In the genomic region with DNA sequence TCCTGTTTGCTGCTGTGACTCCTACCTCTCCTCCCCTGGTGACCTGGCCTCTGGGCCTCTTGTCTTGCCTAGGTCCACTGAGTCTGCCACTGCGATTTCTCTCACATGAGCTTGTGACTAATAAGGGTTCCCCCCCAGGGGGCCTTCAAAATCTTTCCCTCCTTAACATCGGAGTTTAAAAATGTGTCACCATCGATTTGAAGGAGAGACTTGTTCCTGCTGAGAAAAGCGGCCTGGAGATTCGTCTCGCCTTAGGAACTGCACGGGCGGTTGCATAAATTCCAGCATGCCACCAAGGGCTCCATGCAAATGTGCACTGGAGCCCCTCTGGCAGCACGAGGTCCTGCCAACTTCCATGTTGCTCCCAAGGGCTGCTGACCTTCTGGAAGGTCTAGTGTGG, we compare ENCODE assay signal across 12 mouse cellular contexts.
"Had no signal": no experiment of that assay in that cellular context is flagged by ENCODE, and none has a peak within 500 bp of the region (broad histone marks: within the 10 kb centered on the region; RNA-seq: fewer than 3 reads in every experiment).

No protein-coding gene starts in this region.

- H3K36me3 ChIP-seq: limb, embryonic 12.5 days; neural tube, embryonic 12.5 days had no signal

- H3K9me3 ChIP-seq: limb, embryonic 12.5 days; neural tube, embryonic 12.5 days had no signal

- H3K9ac ChIP-seq: hindbrain, embryonic 14.5 days; limb, embryonic 12.5 days; liver, embryonic 14.5 days; neural tube, embryonic 12.5 days had no signal

- ATAC-seq: intestine, embryonic 16.5 days had no signal

- DNase-seq: kidney, postnatal 14 days; layer of hippocampus, adult 9-11 months; layer of hippocampus, postnatal 36 days; lung, adult 18-20 months; right cerebral cortex, adult 18-20 months; right cerebral cortex, postnatal 25 days had no signal

- H3K4me3 ChIP-seq: limb, embryonic 12.5 days; myocyte; neural tube, embryonic 12.5 days had no signal

- H3K4me2 ChIP-seq: hindbrain, embryonic 14.5 days; limb, embryonic 12.5 days; neural tube, embryonic 12.5 days had no signal

- H3K27ac ChIP-seq: hindbrain, embryonic 14.5 days; limb, embryonic 12.5 days; liver, embryonic 14.5 days; neural tube, embryonic 12.5 days had no signal
